Mouse (Mus musculus) urinary bladder, postnatal 14 days (tissue): ENCODE data around the gene Nsd1.
A peak's percentile ranks its signal among the peaks of the same experiment; 100 is the strongest.

Experiments used
- DNase-seq: peaks from one replicate; pipeline ENCODE4 v3.0.0; 2021; ENCODE audit warnings: low spot score

The Nsd1 gene

DNA sequence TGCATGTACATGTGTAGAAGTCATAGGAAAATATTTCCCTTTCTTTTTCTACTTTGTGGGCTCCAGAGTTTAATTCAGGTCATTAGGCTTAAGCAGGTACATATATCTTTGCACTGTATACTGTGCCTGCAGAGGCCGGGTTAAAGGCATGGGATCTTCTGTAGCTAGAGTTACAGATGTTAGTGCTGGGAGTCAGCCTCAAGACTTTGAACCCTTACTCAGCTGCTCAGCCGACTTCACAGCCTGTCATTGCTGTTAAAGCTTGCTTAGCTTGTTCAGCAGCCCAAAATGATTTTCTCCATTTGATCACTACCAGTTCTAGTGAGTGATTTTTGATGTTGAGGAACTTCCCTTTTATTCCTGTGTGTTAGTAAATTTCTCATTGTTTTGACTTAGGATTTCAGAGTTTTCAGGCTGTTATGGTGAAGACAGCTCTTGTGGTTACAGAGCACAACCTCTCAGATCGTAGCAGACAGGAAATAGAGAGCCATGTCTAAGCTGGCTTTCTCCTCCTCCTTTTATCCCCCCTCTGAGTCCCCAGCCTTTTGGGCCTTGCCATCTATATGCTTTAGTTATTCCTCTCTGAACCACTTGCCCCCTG is 45.6 kb downstream of the Nsd1 start:
- no peak for DNase-seq

DNA sequence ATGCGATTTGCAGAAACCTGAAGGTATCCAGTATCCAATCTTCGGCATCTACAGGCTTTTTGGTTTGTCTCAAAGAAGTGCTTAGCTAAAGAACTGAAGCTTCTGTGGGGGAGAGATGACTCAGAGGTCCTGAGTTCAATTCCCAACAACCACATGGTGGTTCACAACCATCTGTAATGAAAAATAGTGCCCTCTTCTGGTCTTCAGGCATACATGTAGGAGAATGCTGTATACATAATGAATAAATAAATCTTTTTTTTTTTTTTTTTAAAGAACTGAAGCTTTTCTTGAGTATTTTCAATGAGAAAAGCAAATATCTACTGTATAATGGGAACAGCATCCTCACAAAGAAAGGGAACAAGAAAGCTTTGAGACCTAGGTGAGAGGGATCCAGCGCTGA is 49.1 kb downstream of the Nsd1 start:
- DNase-seq, result no peak

DNA sequence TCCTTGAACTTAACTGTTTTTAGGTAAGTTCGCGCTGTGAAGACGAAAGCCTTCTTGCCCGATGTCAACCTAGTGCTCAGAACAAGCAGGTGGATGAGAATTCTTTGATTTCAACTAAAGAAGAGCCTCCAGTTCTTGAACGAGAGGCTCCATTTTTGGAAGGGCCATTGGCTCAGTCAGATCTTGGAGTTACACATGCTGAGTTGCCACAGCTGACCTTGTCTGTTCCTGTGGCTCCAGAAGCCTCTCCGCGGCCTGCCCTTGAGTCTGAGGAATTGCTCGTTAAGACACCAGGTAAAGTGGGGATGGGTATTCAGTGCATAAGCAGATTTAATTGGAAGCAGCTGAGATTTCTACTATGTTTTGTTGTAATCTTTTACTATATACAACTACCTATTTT is 51.9 kb downstream of the Nsd1 start:
- no peak for DNase-seq

DNA sequence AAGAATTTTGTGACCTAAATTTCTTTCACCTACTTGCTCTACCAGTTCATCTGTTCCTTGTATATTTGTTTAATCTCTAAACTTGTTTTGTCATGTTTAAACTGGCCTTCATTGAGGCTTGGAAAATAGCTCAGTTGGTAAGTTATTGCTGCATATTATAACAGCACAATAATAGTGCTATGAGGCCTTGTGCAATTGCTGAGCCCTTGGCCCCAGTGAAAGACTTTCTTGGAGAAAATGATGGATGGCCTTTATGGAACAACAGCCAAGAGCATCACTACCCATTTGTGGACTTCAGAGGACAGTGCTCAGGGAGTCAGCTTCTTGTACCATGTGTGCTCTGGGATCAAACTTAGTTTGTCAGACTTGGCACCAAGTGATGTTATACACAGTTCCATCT is 52.5 kb downstream of the Nsd1 start:
- DNase-seq, result no peak

DNA sequence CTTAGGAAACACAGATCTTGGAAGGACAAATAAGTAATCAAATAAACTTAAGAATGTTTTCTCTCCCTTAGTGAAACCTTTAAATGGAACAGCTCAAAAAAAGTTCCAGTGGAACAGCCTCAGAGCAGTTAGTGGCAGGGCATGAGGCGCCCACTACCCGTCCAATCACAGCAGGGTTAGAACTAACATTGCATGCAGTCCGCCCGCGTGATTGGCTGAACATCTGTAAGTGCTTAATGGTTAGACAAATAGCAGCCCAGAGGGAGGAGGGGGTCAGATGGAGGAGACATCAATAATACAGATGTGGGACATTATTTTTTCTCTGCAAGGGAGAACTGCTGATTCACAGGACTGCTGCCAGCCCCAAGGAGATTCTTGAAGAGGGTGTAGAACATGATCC is 67.6 kb downstream of the Nsd1 start:
- DNase-seq, result no peak

DNA sequence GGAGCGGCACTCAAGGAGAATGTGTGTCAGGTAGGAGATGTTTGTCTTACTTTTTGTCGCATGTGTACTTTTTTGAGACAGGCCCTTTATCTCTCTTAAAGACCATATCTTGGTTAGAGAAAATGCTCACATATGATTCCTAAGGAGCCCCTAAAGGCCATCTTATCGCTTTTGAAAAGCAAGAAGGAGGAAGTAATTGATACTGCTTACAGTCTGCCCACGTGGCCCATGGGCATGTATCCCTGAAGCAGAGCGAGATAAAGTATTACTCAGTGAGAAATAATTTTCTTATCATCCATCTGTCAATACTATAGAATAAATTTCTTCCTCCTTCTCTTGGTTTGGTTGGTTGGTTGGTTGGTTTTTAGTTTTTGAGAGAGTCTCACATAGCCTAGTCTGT is 68.1 kb downstream of the Nsd1 start:
- DNase-seq, result no peak

DNA sequence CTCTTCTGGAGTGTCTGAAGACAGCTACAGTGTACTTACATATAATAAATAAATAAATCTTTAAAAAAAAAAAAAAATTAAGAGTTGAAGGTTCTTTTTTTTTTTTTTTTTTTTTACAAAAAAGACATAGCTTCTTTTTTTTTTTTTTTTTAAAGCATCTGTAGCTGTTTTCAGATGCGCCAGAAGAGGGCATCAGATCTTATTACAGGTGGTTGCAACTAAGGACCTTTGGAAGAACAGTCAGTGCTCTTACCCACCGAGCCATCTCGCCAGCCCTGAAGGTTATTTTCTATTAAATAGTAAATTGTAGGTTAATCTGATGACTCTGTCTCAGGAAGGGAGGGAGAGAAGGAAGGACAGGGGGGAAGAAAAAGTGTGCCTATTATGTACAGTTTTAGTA is 79.3 kb downstream of the Nsd1 start:
- no peak for DNase-seq

DNA sequence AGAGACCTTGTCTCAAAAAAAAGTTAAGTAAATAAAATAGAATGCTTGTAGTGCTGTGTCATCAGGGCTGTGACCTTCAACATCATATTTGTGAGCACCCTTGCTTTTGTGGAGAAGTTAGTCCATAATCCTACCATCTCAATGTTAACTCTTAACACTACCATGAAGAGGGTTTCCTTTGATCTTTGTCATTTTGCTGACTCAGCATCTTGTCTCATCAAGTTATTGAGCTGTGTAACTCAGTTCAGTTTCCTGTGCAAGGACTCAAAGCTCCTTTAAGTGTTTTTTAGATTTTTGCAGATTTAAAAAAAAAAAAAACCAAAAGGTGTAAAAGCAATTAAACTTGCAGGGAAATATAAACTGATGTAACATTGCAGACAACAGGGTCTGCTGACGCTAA is 87.2 kb downstream of the Nsd1 start:
- DNase-seq, result no peak

DNA sequence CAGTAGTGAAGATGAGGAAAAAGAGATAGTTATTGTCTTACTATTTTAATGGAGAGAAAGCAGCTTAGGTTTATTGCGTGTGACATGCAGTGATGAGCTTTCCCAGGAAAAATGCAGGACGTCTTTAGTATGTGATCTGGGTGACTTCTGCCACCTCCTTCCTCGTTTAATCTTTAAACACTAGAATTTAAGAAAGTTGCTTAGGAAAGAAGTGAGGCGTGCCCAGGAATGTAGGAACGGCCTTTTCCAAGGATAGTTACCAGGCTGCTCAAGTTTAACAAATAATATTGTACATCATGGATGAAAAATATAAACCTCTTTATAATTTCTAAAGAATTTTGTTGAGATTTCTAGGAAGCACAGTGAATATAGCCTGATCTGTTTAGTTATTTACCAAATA is 91.3 kb downstream of the Nsd1 start:
- no peak for DNase-seq

DNA sequence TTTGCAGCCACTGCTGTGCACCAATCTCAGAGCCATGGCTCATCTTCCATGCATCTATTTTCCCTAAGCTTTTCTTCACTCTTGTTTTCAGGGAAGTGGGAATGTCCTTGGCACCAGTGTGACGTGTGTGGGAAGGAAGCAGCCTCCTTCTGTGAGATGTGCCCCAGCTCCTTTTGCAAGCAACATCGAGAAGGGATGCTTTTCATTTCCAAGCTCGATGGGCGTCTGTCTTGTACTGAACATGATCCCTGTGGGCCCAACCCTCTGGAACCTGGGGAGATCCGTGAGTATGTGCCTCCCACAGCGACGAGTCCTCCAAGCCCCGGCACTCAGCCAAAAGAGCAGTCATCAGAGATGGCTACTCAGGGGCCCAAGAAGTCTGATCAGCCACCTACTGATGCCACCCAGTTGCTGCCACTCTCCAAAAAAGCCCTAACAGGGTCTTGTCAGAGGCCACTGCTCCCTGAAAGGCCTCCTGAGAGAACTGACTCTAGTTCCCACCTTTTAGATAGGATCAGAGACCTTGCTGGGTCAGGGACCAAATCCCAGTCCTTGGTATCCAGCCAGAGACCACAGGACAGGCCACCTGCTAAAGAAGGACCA is 102.5 kb downstream of the Nsd1 start:
- no peak for DNase-seq

DNA sequence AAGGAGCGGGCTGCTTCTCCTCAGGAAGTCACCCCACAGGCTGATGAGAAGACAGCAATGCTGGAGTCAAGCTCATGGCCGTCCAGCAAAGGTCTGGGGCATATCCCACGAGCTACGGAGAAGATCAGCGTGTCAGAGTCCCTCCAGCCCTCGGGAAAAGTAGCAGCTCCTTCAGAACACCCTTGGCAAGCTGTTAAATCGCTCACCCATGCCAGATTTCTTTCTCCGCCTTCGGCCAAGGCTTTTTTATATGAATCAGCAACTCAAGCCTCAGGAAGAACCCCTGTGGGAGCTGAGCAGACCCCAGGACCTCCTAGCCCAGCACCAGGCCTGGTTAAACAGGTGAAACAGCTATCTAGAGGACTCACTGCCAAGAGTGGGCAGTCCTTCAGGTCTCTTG is 103.5 kb downstream of the Nsd1 start:
- no peak for DNase-seq

DNA sequence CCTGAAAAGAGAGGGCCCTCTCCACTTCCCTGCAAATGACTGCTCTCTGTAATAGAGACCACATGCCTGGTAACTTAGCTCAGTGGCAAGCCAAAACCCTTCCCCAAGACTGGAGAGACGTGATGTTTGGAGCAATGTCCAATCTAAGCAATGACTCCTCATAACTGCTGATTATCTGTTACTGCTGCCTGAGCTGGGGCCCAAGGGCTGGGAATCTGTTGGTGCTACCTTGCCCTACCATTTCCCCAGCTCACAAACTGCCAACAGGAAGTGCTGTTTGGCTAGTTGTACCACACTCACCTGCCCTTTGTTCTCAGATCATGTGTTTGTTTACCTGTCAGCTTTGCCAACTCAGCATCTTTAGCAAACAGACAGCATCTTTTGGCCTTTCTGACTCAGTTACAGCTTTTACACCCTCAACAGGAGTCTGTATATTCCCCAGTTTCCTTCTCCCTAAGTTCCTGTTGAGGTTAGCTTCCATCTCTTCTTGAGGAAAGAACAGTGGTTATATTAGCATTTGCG is 105.4 kb downstream of the Nsd1 start:
- DNase-seq, result no peak

DNA sequence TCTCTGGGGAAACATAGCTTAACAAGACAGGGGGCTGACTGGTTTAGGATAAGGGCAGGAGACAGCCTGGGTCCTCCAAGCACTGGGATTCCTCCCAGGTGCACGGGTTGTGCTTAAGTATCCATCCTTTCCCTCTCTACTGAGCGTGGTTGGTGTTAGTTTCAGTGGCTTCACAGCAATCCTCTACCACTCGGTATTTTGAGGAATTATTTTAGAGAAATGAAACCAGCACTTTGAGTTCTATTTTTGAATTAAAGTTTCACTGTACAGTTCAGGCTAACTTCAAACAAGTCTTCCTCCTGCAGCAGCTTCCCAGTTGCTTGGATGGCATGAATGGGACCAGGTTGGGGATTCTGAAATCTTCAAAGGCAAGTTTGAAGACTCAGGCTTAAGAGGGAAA is 108.8 kb downstream of the Nsd1 start:
- no peak for DNase-seq

DNA sequence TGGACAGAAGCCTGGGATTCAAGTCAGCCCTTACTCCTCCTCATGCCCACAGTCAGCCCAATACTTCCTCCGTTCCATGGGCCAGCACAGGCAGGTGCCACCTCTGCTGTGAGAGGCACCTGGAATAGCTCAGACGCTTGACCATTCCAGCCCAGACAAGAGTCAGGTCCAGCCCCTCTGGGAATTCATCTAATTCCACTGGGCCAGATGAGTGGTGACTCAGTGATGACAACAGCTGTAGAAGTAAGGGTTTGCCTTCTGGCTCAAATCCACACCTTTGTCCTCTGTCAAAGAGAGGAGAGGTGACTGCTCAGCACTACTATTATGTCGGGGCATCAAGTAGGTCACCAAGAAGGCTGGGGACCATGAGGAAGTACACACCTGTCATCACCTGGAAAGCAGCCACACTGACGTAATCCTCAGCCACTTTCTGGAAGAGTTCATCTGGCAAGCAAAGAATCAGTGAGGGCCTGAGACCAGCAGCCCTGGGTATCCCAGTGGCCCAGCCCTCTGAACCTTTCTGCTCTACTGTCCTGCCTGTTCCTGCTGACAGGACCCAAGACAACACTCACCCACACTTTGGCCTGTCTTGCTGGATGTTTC is 110.5 kb downstream of the Nsd1 start, which contains the start of gene Prelid1:
Gene Prelid1, plus strand, starts transcription at position 570 of the 603 bp plus-strand sequence.
- DNase-seq, result no peak

DNA sequence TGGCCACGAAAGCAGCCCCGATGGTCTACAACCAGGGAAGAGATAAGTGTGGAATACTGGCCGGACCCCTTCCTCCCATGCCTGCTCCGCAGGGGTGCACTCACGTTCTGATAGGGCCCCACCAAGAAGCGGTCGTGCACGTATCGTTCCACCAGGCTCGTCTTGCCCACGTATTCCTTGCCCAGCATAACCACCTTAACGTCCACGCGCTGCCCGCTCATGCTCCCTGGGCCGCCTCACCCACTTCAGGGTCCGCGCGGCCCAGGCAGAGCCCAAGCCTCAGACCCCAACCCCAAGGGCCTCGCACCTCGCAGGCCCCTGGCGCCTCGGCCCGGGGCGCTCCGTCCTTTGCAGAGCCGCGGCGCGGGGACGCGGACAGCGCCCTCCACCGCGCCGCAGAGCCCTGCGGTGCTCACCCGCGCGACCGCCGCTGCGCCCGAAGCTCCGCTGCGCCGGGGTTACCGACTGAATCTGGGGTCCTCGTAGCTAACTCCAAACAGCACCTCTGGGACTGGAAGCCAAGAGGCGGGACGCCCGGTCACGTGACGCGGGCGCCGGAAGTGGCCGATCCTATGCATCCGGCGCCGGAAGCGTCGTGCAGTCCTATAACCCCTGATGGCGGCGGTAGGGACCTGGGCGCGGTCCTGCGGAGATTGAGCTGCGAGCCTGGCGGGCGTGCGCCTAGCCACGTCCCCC is 112.0 kb downstream of the Nsd1 start, which contains the start of gene Rab24:
Gene Rab24, minus strand, starts transcription at position 513 of the 696 bp plus-strand sequence.
- DNase-seq, result peak; percentile 90

DNA sequence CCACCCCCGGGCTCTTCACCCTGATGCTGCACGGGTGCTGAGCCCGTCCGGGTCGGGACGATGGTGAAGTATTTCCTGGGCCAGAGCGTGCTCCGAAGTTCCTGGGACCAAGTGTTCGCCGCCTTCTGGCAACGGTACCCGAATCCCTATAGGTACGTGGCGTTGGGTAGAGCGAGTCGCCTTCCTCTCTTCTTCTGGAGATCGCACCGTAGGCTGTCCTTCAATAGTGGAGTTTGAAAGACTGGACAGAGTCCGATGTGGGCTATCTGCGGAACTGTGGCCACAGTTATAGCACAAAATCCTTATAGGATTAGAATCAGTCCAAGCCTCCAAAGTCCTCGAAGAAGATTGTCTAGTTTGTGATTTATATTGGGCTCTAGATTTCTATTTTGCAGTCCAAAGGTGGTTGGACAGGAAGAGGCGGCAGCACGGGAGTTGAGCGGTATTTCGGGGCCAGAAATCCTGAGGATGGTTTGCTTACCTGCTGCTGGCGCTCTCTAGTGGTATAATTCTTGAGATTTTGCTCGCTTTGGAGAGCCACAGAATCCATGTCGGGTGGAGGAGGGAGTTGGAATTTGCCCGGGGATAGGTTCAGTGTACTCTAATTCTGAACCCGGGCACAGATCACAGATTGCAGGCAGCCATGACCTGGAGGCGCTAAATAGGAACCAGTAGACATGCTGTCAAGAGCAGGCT is 112.7 kb downstream of the Nsd1 start:
- peak; percentile 43 for DNase-seq

DNA sequence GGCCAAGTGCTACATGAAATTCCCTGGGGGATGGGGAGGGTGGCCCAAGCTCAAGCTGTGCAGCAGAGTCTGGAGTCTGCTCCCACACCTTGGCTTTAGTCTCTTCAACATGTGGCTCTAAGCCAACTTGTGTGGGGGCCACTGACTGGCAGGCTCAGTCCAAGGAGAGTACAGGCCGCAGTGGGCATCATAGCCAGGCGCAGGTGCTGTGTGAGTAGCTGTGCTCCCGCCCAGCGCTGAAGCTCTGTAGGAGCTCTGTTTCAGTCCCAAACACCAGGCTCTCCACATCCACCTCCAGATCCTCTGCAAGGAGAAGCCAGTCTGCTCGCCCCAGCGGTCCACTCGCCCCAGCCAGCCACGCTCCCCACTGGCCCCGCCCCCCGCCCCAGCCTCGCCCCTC is 116.0 kb downstream of the Nsd1 start:
- no peak for DNase-seq

DNA sequence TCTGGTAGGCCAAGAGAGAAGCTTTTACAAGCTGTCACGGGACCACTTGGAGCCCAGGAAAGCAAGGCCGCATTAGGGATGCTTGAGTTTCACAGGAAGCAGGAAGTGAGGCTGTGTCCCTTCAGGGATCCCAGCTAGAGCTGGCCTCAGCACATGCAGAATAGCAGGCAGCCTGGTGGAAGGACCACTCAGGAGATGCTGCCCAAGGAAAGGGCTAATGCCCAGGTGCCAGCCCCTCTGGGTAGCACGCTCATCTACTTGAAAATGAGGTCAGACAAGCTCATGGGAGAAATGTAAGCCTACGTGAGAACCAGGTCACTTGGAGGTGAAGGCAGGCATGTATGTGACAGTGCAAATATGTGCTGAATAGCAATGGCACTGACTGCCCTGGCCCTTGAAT is 117.6 kb downstream of the Nsd1 start:
- DNase-seq, result no peak

DNA sequence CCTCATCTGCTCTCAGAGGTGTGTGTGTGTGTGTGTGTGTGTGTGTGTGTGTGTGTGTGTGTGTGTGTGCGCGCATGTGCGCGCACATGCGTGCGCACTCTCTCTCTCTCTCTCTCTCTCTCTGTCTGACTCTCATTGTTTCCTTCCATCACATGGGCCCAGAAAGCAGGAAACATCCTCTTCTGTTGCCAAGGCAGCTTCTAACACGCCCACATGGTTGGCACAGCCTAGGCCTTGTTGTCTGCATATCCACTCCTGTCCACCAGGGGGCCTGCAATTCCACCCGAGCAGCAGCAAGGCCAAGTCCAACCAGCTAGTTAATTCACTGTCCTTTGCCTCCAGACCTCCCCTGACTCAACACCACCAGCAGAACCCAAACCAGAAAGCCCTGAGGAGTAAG is 118.1 kb downstream of the Nsd1 start:
- DNase-seq, result peak; percentile 85

DNA sequence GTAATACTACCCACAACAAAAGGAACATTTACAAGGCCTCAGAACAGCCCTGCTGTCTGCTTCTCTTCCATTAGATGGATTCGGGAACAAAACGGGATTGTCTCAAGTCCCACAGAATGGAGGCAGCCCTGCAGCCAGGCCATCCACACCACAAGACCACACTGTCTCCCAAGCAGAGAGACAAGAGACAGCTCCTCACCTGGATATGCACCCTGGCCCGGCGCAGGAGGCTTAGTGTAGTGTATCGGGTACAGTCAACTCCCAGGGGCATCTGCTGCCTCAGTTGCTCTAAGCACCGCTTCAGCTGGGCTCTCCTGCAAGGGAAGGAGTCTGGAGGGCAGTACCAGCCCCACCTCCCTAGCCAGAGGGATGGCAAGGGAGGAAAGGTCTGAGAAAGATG is 118.6 kb downstream of the Nsd1 start:
- DNase-seq, result no peak

DNA sequence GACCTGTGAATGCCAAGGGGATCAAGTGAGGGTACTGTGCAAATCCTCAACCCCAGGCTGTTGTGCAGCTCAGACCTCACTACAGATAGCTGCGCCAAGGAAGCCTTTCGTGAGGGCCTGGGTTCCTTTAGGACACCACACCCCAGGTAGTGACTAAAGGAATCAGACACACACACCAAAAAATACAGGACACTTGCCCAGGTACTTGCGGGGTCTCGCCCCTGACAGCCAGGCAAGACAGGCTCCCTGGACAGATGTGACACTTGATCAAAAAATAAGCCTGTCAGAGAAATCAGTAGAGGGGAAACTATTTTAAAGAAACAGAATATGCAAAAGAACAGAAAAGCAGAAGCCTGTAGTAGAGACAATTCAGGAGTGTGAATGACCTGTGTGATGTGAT is 119.1 kb downstream of the Nsd1 start:
- no peak for DNase-seq

DNA sequence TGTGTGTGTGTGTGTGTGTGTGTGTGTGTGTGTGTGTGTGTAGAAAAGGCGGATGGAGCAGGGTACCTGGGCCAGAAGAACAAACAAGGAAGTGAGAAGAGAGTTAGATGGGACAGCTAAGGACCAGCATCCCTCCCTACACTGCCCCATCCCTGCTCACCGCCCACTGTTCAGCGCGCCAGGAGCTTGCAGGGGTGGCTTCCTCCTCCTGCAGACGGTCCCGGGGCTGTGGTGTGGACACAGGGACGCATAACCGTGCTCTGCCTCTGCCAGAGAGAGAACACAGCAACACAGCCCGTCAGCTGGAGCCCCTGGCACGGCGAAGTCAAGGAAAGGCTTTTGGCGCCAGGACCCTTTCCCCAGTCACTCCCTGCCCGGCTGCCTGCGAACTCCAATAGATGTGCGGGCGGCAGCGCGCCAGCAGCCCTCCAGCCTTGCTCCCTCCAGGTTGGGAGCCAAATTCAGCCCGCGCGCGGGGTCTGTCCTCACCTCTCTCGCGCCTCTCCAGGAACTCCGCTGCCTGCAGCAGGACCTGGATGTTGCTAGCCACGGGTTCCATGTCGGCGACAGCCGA is 119.6 kb downstream of the Nsd1 start:
- DNase-seq, result no peak
